Mouse (Mus musculus): ENCODE results near the gene Nup35. TPM values are rescaled to one million over a fixed set of nuclear protein-coding genes. Genes with fewer than 3 reads are reported as not detected.

Nup35 gene
- total RNA-seq (2021), result 10 to 100 TPM; 16.1 to 18.2 TPM
- long read RNA-seq, transcript Nup35-201 (9 exons, 1,559 nt), result major isoform, 12 of 22 reads
- long read RNA-seq, partial matches to known transcripts, result 4 of 22 reads
- long read RNA-seq, other reads (novel, unspliced or antisense), result 6 of 22 reads

DNA sequence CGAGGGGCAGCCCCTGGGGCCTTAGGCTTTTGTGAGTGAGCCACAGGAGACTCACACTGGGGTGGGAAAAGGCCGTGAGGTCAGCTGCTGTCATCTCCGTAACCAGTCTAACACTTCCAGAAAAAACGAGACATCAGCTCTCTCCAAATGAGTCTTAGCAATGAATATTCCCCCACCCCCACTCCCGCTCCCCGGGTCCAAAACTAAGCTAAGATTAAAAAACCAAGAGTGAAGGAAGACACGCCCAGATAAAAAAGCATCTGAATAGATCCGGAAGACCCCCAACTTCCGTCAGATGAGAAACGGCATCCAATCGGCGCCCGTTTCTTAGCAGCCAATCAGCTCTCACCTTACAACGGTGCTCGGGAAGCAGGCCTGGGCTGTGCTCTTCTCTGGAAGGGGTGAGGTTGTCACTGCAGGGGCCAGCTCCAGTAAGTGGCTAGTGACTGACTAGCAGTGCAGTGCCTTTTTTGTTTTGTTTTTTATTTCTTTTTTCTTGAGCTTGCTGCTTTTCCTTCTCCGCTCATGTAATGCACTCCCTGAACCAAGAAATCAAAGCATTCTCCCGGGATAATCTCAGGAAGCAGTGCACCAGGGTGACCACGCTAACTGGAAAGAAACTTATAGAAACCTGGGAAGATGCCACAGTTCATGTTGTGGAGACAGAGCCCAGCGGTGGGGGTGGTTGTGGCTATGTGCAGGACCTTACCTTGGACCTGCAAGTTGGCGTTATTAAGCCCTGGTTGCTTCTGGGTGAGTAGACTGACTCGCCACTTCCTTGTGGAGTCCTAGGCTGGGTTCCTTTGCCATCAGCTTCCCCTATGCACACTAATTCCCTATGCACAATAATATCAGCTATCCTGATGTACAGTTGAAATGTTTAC, at the start of gene Nup35, which contains the start of gene Dusp19:
Gene Nup35 (plus strand): TSS at position 383 of the 884 bp plus-strand sequence.
Gene Dusp19 (plus strand): TSS at position 192 of the 884 bp plus-strand sequence.
- DNase-seq (ENCODE audit: low spot score in 2 of 2), result peak; percentile 92 to 99

- no peak for DNase-seq (ENCODE audit: low spot score in 2 of 2)
Observed at GRCm38 (mm10) chr2:80567411-80567810, 49.6 kb upstream of the Nup35 start.

- no peak for DNase-seq (ENCODE audit: low spot score in 2 of 2)
Observed at GRCm38 (mm10) chr2:80570656-80571055, 46.4 kb upstream of the Nup35 start.

DNA sequence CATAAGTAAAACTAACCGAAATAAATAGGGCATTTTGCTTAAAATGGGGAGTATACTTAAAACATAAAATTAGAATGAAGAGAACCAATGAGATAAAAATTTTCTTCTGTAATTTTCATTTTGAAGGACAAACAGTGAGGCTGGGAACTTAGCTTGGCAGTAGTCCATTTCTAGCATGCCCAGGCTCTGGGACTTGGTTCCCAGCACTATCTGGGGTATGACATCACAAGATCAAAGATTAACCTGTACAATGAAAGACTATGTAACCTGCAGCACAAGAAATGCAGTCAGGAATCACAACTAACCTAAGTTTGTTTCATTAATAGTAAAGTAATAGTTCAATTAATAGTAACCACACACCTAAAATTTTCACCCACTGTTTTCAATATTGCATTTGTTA, 39.8 kb upstream of the Nup35 start:
- DNase-seq (ENCODE audit: low spot score in 2 of 2), result no peak

- no peak for DNase-seq (ENCODE audit: low spot score in 2 of 2)
Observed at GRCm38 (mm10) chr2:80579253-80579891, 37.7 kb upstream of the Nup35 start.

DNA sequence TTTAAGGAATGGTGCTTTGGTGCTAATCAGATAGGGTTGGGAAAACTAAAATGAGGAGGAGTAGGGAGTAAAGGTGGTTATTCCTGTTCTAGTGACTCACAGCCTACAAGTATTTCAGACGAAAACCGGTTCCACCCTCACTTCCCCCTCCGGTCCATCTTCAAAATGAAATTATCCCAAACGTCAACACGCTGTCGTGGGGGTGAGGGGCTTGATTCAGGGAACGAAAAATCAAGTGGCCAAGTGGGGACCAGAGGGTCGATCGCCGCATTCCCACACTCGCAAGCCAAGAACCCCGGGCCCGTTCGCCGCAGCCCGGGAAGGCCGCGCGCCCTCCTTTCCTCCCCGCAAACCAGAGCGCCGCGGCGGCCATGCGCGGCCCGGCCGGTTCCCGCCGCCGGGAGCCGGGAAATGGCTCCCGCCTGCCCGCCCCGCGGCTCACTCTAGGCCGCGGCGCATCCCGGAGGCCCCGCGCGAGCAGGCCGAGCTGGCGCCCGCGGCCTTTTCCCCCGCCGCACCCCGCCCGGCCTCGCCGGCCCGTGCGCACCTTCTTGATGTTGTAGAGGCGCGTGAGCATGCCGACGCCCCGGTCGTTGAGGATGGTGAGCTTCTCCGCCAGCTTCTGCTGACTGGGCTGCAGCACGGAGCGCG, 36.6 kb upstream of the Nup35 start:
- DNase-seq (ENCODE audit: low spot score in 2 of 2), result no peak

- DNase-seq (ENCODE audit: low spot score in 2 of 2), result peak; percentile 83 to 89
Observed at GRCm38 (mm10) chr2:80581043-80581711, 35.9 kb upstream of the Nup35 start, which contains the start of gene Nckap1. Gene Nckap1, minus strand, starts transcription at chr2:80581380.

- DNase-seq (ENCODE audit: low spot score in 2 of 2), result no peak
Observed at GRCm38 (mm10) chr2:80582356-80582755, 34.7 kb upstream of the Nup35 start.

DNA sequence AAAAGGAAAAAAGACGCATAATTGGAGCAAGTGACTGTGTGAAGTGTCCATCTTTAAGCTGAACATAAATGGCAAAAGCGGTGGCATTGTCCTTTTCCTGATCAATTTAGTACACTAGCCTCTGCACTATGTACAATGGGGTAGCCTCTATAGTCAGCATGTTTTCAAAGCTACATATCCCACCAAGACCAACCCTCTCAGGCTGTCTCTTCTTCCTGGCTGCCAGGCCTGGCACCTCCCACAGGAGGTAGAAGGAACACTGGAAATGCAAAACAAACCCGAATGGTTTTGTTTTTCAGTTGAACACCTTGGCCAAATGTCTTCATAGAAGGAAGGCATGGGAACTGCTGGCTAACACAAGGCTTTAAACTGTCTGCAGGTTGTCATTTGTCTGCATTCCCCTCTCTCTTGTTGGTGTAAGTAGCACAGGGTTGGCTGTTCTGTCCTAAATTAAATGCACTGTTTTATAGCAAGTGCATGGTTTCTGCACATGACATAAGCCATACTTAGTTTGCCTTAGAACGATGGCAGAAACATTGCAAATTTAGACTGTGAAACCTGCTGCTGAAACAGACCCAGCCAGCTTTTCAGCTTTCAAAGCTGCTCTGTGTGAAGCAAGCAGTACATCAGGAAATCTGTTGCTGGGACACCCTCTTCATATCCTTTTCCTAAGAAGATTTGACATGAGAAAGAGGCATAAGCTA, 22.7 kb upstream of the Nup35 start:
- DNase-seq (ENCODE audit: low spot score in 2 of 2), result peak; percentile 67 to 81

GRCm38 (mm10) chr2:80596960-80597359, 20.1 kb upstream of the Nup35 start:
- DNase-seq (ENCODE audit: low spot score in 2 of 2), result peak; percentile 51 to 67

DNA sequence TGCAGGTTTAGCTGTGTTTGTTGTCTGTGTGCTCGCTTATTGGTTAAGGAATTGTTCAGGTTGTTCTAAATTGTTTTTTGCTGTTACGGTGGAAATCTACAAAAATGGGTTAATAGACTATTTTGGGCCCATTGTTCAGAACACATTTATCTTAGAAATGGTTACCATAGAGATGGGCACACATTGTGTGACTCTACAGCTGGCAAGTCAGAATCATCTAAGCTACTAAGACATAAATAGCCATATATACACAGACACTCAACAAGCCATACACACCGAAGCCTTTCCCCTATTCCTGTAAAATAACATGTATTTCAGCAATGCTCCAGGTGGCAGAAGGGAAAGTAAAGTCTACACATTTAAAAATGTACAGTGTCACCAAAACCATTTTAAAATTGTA, 17.2 kb upstream of the Nup35 start:
- peak in 1 of 2 experiments; percentile 68 for DNase-seq (ENCODE audit: low spot score in 2 of 2)

DNA sequence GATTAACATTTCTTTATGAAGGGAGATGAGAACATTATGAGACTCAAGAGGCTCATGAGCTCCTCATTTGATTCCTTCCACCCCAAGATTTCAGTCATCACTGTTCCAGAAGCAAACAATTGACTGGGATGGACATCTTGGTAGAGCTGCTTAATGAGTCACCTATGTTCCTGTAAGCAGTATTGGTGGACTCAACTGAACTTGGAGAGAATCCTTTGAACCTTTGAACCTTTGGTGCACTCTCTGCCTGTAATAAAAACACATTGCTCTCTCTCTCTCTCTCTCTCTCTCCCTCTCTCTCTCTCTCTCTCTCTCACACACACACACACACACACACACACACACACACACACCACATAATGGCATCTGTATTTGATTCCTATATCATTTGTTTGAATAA, 16.4 kb upstream of the Nup35 start:
- no peak for DNase-seq (ENCODE audit: low spot score in 2 of 2)

DNA sequence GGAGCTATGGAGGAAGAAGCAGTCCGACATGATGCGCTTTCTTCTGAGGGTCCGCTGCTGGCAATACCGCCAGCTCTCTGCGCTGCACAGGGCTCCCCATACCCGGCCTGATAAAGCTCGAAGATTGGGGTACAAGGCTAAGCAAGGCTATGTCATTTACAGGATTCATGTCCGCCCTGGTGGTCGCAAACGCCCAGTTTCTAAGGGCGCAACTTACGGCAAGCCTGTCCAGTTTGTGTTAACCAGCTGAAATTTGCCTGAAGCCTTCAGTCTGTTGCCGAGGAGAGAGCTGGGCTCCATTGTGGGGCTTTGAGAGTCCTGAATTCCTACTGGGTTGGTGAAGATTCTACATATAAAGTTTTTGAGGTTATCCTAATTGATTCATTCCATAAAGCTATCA, 14.3 kb upstream of the Nup35 start:
- DNase-seq (ENCODE audit: low spot score in 2 of 2), result no peak

DNA sequence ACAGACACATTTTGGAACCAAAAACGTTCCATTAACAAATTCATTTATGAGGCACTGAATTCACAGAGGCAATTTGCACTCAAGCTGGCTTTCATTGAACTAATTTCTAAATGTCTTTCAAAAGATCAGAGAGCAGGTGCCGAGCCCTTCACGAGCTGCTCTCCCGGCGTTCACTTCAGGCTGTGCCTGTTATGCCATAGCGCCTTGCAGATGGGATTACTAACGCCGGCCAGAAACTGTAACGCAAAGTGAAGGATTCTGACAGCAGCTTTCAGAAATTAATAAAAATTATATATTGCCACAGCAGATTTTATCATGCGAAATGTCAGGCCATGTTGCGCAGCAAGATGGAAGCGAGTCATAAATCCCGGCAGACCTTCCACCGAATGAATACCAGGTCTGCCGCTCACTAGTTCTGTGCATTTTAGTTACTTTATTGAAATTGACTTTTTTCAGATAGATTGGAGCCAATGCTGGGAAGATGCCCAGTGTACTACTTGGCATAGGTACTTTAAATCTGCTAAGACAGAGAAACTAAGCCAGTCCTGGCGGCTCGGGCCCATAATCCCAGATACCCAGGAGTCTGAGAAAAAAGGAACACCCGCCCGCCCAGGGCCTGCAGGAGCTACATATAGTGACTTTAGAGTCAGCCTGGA, 13.1 kb upstream of the Nup35 start:
- DNase-seq (ENCODE audit: low spot score in 2 of 2), result peak in 1 of 2 experiments; percentile 70

- DNase-seq (ENCODE audit: low spot score in 2 of 2), result peak in 1 of 2 experiments; percentile 59
Observed at GRCm38 (mm10) chr2:80612286-80612685, 4.8 kb upstream of the Nup35 start.

DNA sequence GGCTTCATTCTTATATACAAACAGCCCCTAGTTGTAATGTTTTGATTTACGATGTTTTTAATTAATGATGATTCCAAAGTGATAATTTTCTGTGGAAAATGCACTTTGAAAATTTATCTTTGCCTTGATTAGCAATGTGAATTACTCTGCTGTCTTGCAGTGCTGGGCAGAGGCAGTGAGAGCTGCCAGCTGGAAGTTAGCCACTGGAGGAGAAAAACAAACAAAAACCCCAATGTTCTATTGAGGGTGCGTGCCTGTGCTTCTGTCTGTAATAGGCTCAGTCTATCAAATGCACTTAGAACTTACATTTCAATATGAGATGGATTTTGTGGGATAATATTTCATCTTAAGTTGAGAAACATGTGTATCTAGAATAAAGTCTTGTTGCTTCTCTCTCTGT, 4.2 kb upstream of the Nup35 start:
- DNase-seq (ENCODE audit: low spot score in 2 of 2), result peak in 1 of 2 experiments; percentile 80

- DNase-seq (ENCODE audit: low spot score in 2 of 2), result no peak
Observed at GRCm38 (mm10) chr2:80618991-80619390, 2.0 kb downstream of the Nup35 start.

GRCm38 (mm10) chr2:80621921-80622320, 4.9 kb downstream of the Nup35 start:
- DNase-seq (ENCODE audit: low spot score in 2 of 2), result no peak

DNA sequence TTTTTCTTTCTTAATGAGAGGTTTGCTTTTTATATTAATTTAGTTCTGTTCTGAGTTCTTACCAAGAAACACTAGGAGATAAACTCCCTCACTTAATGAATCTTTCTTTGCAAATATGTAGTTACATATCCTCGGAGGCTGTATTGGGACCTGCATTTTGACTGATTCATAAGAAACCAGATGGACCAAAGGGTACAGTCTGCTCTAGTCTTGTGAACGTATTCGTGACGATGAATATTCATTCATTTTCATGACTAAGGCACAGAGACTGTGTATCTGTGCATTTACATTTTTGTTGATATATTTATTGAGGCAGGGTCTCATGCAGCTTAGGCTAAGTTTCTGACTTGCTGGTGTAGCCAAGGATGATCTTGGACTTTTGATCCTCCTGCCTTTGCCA, 7.5 kb downstream of the Nup35 start:
- DNase-seq (ENCODE audit: low spot score in 2 of 2), result peak in 1 of 2 experiments; percentile 59
